Mouse (Mus musculus) liver, embryonic 15.5 days (tissue): ENCODE measurements around the gene Adck2. TPM values are rescaled to one million over a fixed set of nuclear protein-coding genes. Genes with fewer than 3 reads are reported as not detected.
A peak's percentile ranks its signal among the peaks of the same experiment; 100 is the strongest.

ENCODE experiments used
- ATAC-seq: fragments of 200-750 bp; cut with Nextera tagmentation; 2 replicates; pipeline ENCODE4 v1.8.0; 2017; ENCODE audit warnings: moderate number of reproducible peaks, mild to moderate bottlenecking, moderate library complexity; ENCODE audit not compliant: insufficient read depth
- H3K27ac ChIP-seq: fragments of 300-500 bp; sonication (generic); replicated peaks from 2 replicates; pipeline ENCODE4 v1.5.1; 2015; ENCODE audit warnings: mild to moderate bottlenecking, inconsistent platforms
- H3K27me3 ChIP-seq: fragments of 300-500 bp; sonication (generic); 2 replicates; pipeline ENCODE4 v1.6.1; 2015; ENCODE audit warnings: mild to moderate bottlenecking, inconsistent platforms
- H3K36me3 ChIP-seq: fragments of 300-500 bp; sonication (generic); replicated peaks from 2 replicates; pipeline ENCODE4 v1.6.1; 2015; ENCODE audit warnings: moderate library complexity, mild to moderate bottlenecking, inconsistent platforms
- H3K4me1 ChIP-seq: fragments of 300-500 bp; sonication (generic); replicated peaks from 2 replicates; pipeline ENCODE4 v1.6.1; 2015; ENCODE audit warnings: inconsistent platforms
- H3K4me2 ChIP-seq: fragments of 300-500 bp; sonication (generic); 2 replicates; pipeline ENCODE4 v1.6.1; 2015; ENCODE audit warnings: moderate library complexity, mild to moderate bottlenecking, inconsistent platforms
- H3K4me3 ChIP-seq: fragments of 300-500 bp; sonication (generic); replicated peaks from 2 replicates; pipeline ENCODE4 v1.5.1; 2015; ENCODE audit warnings: mild to moderate bottlenecking, inconsistent platforms
- H3K9ac ChIP-seq: fragments of 300-500 bp; sonication (generic); 2 replicates; pipeline ENCODE4 v1.6.1; 2015; ENCODE audit warnings: moderate library complexity, mild to moderate bottlenecking, inconsistent platforms
- H3K9me3 ChIP-seq: fragments of 300-500 bp; sonication (generic); replicated peaks from 2 replicates; pipeline ENCODE4 v1.6.1; 2016; ENCODE audit warnings: inconsistent platforms
- WGBS: fragments of 180-500 bp; shearing (Covaris S2); methylation state at CpG from one replicate; pipeline ENCODE4 v1.1.7; 2015; ENCODE audit warnings: mixed read lengths; ENCODE audit not compliant: insufficient replicate concordance; 5-methylcytosine and 5-hydroxymethylcytosine counted together
- polyA plus RNA-seq: library from polyadenylated mRNA; unstranded; fragments of >200 nt; fragmentation: Nextera tagmentation; extraction: Ambion mirVana; gene quantifications from 2 replicates; pipeline ENCODE4 v1.2.1, GENCODE M21; 2015

Adck2 gene
- polyA plus RNA-seq, 1 experiment from 2014 or later: 10.9 TPM

DNA sequence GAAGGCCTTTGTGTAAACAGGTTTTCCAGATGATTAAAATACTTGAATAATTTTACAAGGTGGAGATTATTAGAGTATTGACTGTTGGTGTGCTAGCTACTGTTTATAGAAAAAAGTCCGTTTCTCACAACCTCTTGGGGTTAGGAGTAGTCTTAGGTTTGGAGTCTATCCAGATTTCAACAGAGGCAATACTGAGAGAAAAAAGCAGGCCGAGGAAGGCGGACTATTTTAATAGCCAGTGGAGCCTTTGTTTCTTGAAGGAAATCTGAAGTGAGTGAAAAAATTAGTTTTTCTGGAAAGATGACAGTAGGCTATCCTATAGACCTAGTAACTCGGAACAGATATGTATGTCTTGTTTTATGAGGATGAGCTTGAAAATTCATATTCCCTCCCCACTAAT lies 17.8 kb downstream of the Adck2 start:
- Histone ChIP-seq H3K36me3 (peaks cover 25% of the 10 kb centered on the region), H3K4me3 (peak overlapping the region; percentile 95; the same call in 1 of the 2 replicates), H3K4me2 (peak overlapping the region; percentile 89; the same call in 1 of the 2 replicates), H3K27me3 (no peaks in the 10 kb centered on the region), H3K4me1 (peaks cover 19% of the 10 kb centered on the region), H3K27ac (no peak overlapping the region), H3K9me3 (no peaks in the 10 kb centered on the region), H3K9ac (no peak overlapping the region)
- no peak for ATAC-seq
- WGBS: 86% methylated on average over 4 of the region's 4 CpGs

DNA sequence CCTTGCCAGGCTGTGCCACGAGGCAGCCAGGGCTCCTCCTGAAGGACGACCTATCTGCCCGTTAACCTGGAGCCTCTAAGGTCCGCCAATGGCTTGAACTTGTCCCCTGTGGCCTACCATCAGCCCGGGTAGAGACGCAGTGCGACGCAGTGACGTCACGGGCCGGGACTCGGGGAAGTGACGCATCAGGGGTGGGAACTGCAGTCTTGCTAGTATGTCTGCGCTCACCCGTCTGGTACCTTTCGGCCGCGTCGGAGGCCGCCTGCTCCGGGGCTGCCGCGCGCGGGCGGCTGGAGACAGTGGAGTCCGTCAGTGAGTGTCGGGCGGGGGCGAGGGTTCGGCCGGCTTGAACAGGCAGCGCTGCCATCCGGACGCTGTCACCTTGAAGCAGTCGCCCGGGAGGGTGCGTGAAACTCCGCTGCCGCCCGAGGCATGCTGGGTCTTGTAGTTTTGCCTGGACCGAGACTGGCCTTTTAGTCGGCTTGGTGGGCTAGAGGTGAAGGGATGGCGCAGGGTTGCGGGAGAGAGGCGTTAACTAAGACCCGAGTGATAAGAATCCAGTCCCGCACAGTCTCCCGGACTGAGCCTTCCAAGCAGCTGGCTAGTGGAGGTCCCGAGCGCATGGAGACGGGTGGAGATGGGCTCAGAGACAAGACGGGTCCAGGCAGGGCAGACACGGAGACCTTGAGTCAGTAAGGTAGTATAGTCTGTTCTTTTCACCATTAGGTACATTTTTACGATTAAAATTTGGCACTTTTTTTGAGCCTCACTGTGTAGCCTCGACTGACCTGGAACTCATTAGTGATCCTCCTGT lies 18.9 kb downstream of the Adck2 start, which contains the start of gene Ndufb2:
Gene Ndufb2 (plus strand): TSS at position 174 of the 814 bp plus-strand sequence.
- Histone ChIP-seq H3K36me3 (peaks cover 28% of the 10 kb centered on the region), H3K4me1 (peaks cover 19% of the 10 kb centered on the region), H3K4me3 (peak within 1 kb of the TSS; percentile 95), H3K9ac (peak within 1 kb of the TSS; percentile 84), H3K27me3 (no peaks in the 10 kb centered on the region), H3K4me2 (peak within 1 kb of the TSS; percentile 89), H3K9me3 (no peaks in the 10 kb centered on the region), H3K27ac (peak within 1 kb of the TSS; percentile 86)
- under 1% methylated on average over 56 of the region's 56 CpGs for WGBS
- peak; percentile 98 for ATAC-seq

DNA sequence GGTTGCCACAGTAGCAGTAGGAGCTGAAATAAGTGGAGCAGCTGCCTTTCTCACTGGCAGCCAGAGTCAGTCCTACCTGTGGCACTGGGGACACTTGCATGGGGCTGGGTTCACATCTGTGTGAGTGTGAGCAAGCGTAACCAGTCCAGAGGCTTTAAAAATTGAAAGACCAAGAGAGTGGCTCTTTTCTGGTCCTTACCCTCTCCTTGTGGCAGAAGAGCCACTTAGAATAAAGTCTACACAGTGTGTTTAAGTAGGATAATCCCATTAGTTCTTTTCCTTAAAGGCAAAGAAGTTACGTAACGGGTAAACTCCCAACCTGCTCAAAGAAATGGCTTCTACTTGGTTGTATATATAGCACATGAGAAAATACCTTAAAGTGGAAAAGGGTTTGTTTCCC lies 27.2 kb downstream of the Adck2 start:
- no peak for ATAC-seq

DNA sequence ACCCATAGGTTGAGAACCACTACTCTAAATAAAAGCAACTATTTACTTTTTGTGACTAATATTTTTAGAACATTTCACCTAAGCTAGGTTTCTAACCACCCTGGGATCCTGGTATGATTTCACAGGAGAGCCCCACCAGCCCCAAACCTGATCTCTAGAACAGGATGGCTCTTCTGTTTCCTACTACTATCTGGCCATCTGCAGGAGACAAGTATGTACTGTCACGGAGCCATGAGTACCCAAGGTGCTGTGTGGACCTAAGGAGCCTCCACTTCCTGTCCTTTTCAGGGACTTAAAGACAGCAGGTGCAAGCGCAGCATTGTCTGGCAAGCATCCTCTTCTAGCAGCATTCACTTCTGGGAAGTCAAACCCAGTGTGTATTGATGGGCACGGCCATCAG lies 28.2 kb downstream of the Adck2 start:
- Histone ChIP-seq H3K27me3 (no peaks in the 10 kb centered on the region), H3K4me1 (no peaks in the 10 kb centered on the region), H3K36me3 (peaks cover 42% of the 10 kb centered on the region), H3K9ac (no peak overlapping the region), H3K27ac (no peak overlapping the region), H3K4me3 (no peak overlapping the region), H3K4me2 (no peak overlapping the region), H3K9me3 (no peaks in the 10 kb centered on the region)
- ATAC-seq: no peak
- WGBS: 63% methylated on average over 3 of the region's 3 CpGs

More for the DNA sequence above, 27.2 kb downstream of the Adck2 start:
- Histone ChIP-seq H3K9ac (no peak overlapping the region), H3K4me2 (no peak overlapping the region), H3K4me3 (no peak overlapping the region), H3K27me3 (no peaks in the 10 kb centered on the region), H3K27ac (no peak overlapping the region), H3K9me3 (no peaks in the 10 kb centered on the region), H3K36me3 (peaks cover 49% of the 10 kb centered on the region), H3K4me1 (no peaks in the 10 kb centered on the region)
- 84% methylated on average over 3 of the region's 3 CpGs for WGBS

DNA sequence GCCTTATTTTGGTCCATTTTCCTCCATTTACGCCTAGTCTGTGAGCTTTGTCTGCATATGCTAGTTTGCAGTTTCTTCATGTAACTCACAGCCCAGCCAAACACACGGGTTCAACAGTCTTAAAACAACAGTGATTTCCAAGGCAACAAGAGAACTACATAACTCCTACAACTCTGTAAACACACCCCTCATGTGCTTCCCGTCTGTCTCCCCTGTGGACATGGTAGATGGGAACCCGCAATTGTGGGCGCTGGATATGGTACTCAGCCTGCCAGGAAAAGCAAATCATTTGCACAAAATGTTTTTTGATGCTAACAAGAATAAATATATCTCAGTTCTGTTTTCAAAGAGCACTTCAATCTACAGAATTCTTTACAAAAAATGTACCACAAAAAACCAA lies 30.9 kb downstream of the Adck2 start:
- no peak overlapping the region for H3K4me2 ChIP-seq
- no peak for ATAC-seq
- no peaks in the 10 kb centered on the region for H3K4me1 ChIP-seq
- 76% methylated on average over 5 of the region's 5 CpGs for WGBS
- H3K9ac ChIP-seq: no peak overlapping the region
- H3K4me3 ChIP-seq: no peak overlapping the region
- H3K27me3 ChIP-seq: no peaks in the 10 kb centered on the region
- no peak overlapping the region for H3K27ac ChIP-seq
- no peaks in the 10 kb centered on the region for H3K9me3 ChIP-seq
- peaks cover 23% of the 10 kb centered on the region for H3K36me3 ChIP-seq

DNA sequence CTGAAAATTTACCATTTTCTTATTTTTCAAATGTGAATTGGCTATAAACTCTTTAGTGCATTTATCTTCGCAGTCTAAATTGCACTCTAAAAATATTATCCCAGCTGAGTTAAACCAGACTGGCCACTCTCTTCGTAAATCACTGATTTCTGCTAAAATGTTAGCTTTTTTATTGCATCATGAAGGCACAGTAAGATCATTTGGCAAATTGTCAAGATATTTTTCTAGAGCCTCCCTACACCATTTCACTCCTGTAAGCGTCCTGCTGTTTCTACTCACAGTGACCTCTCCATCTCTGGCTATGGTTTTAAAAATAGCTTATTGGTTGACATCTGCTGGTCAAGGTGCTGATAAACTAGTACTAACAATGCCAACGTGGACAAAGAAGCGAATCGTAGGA lies 32.4 kb downstream of the Adck2 start:
- no peaks in the 10 kb centered on the region for H3K4me1 ChIP-seq
- H3K9me3 ChIP-seq: no peaks in the 10 kb centered on the region
- no peaks in the 10 kb centered on the region for H3K27me3 ChIP-seq
- peaks cover 12% of the 10 kb centered on the region for H3K36me3 ChIP-seq
- H3K27ac ChIP-seq: no peak overlapping the region
- H3K9ac ChIP-seq: no peak overlapping the region
- no peak overlapping the region for H3K4me3 ChIP-seq
- H3K4me2 ChIP-seq: no peak overlapping the region
- 65% methylated on average over 6 of the region's 6 CpGs for WGBS
- no peak for ATAC-seq

DNA sequence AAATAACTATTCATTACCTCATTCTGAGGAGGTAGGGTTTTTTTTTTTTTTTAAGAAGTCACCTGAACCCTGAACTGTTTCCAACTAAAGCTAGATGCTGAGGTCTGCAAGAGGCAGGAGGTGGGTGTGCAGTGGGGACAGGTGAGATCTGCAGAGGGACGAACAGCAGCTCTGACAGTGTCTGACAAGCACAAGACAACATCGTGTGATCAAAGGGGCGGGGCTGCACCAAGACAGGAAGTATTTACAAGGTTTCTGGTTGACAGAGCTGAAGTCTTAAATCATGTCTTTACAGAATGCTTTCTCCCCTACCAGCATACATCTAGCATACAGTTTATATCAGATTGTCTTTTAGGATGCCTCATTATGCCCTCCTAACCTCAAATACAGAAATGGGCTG lies 33.2 kb downstream of the Adck2 start:
- H3K4me1 ChIP-seq: no peaks in the 10 kb centered on the region
- H3K36me3 ChIP-seq: peaks cover 10% of the 10 kb centered on the region
- WGBS: 32% methylated on average over 3 of the region's 3 CpGs
- H3K4me2 ChIP-seq: no peak overlapping the region
- H3K9ac ChIP-seq: no peak overlapping the region
- no peak for ATAC-seq
- H3K4me3 ChIP-seq: no peak overlapping the region
- no peak overlapping the region for H3K27ac ChIP-seq
- no peaks in the 10 kb centered on the region for H3K27me3 ChIP-seq
- no peaks in the 10 kb centered on the region for H3K9me3 ChIP-seq

DNA sequence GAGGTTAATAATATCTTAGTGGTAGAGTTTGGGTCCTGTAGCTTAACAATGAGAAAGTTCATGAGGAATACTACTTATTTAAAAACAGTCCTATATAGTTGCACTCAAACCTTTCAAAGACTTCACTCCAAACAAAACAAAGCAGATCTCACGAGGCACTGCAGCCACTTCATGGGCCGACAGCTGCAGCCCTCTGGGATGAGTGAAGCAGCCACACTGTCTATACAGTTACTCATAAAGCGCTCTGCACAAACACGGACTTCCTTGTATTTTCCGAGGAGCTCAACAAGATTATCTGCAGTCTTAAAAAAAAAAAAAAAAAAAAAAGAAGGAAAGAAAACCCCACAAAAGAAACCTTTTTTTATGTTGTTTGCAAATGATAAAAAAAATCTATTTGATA lies 33.7 kb downstream of the Adck2 start:
- peaks cover 8% of the 10 kb centered on the region for H3K36me3 ChIP-seq
- H3K9me3 ChIP-seq: no peaks in the 10 kb centered on the region
- H3K4me1 ChIP-seq: no peaks in the 10 kb centered on the region
- H3K27ac ChIP-seq: no peak overlapping the region
- WGBS: 74% methylated on average over 5 of the region's 5 CpGs
- ATAC-seq: no peak
- H3K4me3 ChIP-seq: no peak overlapping the region
- no peak overlapping the region for H3K9ac ChIP-seq
- H3K27me3 ChIP-seq: no peaks in the 10 kb centered on the region
- no peak overlapping the region for H3K4me2 ChIP-seq

DNA sequence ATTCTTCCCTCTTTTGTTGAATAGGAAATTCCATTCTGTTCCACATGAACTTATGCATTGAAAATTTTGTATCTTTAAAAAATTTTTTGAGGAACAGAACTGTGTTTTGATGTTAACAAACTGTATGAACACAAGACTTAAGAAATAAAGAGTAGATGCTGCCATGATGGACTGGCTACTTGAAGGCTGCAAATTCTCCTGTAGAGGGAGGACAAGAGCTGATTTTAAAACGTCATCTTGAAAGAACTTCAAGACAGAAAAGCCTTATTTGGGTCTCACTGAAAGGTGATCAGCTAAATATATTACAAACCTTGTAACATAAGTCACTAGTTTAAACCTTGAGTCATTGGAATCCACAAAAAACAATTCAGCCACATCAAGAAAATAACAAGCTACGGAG lies 36.5 kb downstream of the Adck2 start:
- Histone ChIP-seq H3K9ac (no peak overlapping the region), H3K27me3 (no peaks in the 10 kb centered on the region), H3K27ac (no peak overlapping the region), H3K9me3 (no peaks in the 10 kb centered on the region), H3K4me3 (no peak overlapping the region), H3K4me2 (no peak overlapping the region), H3K4me1 (no peaks in the 10 kb centered on the region), H3K36me3 (peaks cover 18% of the 10 kb centered on the region)
- ATAC-seq: no peak
- 72% methylated on average over 2 of the region's 2 CpGs for WGBS

DNA sequence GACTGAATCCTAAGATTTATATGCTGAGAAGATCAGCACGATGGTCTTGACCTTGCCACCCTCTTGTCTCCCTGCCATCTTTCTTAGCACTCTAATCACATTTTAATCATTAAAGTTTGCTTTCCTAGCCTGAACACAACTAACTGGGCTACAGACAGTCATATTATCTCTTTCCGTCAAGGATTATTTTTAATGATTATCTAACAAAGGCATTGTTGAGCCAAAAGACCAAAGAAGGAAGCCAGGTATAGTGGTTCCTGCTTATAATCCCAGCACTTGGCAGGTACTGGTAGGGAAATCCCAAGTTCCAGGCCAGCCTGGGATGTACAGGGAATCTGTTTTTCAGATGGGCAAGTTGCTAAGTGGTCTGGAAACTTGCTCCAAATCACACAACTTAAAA lies 37.6 kb downstream of the Adck2 start:
- WGBS: 79% methylated on average over 2 of the region's 2 CpGs
- Histone ChIP-seq H3K4me1 (no peaks in the 10 kb centered on the region), H3K4me2 (no peak overlapping the region), H3K36me3 (peaks cover 25% of the 10 kb centered on the region), H3K9me3 (no peaks in the 10 kb centered on the region), H3K9ac (no peak overlapping the region), H3K4me3 (no peak overlapping the region), H3K27ac (no peak overlapping the region), H3K27me3 (no peaks in the 10 kb centered on the region)
- no peak for ATAC-seq
